Mouse (Mus musculus): ENCODE results near the gene Ccr9. TPM values are rescaled to one million over a fixed set of nuclear protein-coding genes. Genes with fewer than 3 reads are reported as not detected.
"Not testable (repeated sequence)": the region's sequence is repeated elsewhere in the genome, so short reads cannot be mapped to it uniquely, and the experiment has no call there.

Gene Ccr9
- polyA plus RNA-seq, 1 experiment from 2014 or later: 0.61 TPM

DNA sequence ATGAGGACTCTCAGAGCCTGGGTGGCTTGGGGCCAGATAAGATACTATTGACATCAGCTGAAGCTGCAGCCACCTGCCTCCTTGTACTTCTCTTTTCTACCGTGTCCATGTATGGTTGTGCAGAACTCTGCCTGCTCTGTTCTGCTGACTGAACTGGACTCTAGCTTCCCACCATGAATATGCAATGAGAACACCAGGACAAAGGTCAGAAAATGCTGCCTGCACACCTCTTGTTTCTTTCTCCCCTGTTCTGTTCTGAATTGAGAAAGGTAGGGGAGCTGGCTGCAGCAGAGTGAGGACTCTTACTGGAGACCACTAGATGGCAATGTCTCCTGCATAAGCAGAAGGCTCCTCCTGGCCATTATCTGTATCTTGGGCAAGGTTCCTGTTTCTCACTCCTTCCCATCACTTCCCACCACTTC lies 39.6 kb upstream of the Ccr9 start:
- Histone ChIP-seq H3K27ac (ENCODE audit: low read depth, low read length) (no peak overlapping the region), H3K27me3 (replicated peaks; ENCODE audit: control insufficient read depth, insufficient read depth, low read length) (no peaks in the 10 kb centered on the region), H3K36me3 (ENCODE audit: control insufficient read depth, insufficient read depth) (0 out of 2 replicates have a peak, but pooled peaks cover 4% of the 10 kb centered on the region), H3K9ac (ENCODE audit: low read depth, low read length) (no peak overlapping the region), H3K4me2 (replicated peaks; ENCODE audit: low read depth) (no peak overlapping the region), H3K9me3 (ENCODE audit: control insufficient read depth) (no peaks in the 10 kb centered on the region), H3K4me1 (replicated peaks; ENCODE audit: control insufficient read depth, insufficient read depth, low read length) (no peaks in the 10 kb centered on the region; the same call in 1 of the 2 replicates), H3K4me3 (ENCODE audit: low read depth, low read length) (no peak overlapping the region)
- ATAC-seq: peak; percentile 84
- peak; percentile 91 for TF ChIP-seq CTCF (IDR thresholded peaks at IDR 0.05; ENCODE audit: low read depth)
- 43% methylated on average over 1 of the region's 1 CpGs for WGBS

DNA sequence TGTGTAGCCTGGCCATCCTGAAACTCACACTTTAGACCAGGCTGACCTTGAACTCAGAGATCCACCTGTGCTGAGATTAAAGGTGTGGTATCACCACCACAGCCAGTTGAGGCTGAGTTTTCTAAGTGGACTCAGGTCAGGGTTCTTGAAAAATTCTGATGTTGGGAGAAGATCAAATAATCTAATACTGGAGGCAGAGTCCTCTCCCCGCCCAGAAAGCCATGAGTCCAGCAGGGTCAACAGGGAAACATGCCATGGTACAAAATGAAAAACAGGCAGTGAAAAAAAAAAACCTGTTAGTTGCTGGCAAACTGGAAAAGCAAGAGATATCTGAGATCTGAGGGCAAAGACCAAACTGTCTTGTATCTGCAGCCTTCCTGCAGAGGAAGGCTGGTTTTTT lies 38.1 kb upstream of the Ccr9 start:
- Histone ChIP-seq H3K9me3 (ENCODE audit: control insufficient read depth) (no peaks in the 10 kb centered on the region), H3K27me3 (replicated peaks; ENCODE audit: control insufficient read depth, insufficient read depth, low read length) (no peaks in the 10 kb centered on the region), H3K4me2 (replicated peaks; ENCODE audit: low read depth) (no peak overlapping the region), H3K36me3 (ENCODE audit: control insufficient read depth, insufficient read depth) (0 out of 2 replicates have a peak, but pooled peaks cover 4% of the 10 kb centered on the region), H3K9ac (ENCODE audit: low read depth, low read length) (no peak overlapping the region), H3K4me3 (ENCODE audit: low read depth, low read length) (no peak overlapping the region), H3K4me1 (replicated peaks; ENCODE audit: control insufficient read depth, insufficient read depth, low read length) (no peaks in the 10 kb centered on the region; the same call in 1 of the 2 replicates), H3K27ac (ENCODE audit: low read depth, low read length) (no peak overlapping the region)
- 34% methylated on average over 1 of the region's 1 CpGs for WGBS
- peak; percentile 10; the same call in 1 of the 2 replicates for ATAC-seq
- TF ChIP-seq CTCF (IDR thresholded peaks at IDR 0.05; ENCODE audit: low read depth): no peak

DNA sequence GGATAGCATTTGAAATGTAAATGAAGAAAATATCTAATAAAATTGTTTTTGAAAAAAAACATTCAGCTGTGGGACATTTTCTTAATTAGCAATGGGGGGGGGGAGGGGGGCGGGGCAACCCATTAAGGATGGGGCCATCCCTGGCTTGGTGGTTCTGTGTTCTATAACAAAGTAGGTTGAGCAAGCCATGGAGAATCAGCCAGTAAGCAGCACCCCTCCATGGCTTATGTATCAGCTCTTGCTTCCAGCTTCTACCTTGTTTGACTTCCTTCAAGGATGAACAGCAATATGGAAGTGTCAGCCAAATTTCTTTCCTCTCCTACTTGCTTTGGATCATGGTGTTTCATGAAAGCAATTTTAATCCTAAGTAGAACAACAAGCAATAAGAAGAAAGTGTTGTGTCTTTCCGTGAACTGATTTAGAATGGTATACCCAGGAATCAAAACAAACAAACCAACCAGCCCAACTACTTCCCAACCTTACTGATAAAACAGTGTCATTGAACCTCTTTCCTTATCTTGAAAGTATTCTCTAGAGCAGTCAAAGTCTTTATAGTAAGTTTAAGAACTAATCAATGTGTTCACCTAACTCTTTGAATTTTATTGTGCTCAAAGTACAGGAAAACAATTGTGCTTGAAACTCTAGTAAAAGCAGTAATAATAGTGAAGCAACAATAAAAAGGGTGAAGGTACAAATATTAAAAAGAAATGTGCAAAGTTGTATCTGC lies 28.3 kb upstream of the Ccr9 start:
- Histone ChIP-seq H3K9ac (ENCODE audit: low read depth, low read length) (no peak overlapping the region), H3K36me3 (ENCODE audit: control insufficient read depth, insufficient read depth) (no peaks in the 10 kb centered on the region), H3K4me3 (ENCODE audit: low read depth, low read length) (no peak overlapping the region), H3K9me3 (ENCODE audit: control insufficient read depth) (no peaks in the 10 kb centered on the region), H3K27ac (ENCODE audit: low read depth, low read length) (no peak overlapping the region), H3K4me1 (replicated peaks; ENCODE audit: control insufficient read depth, insufficient read depth, low read length) (no peaks in the 10 kb centered on the region), H3K4me2 (replicated peaks; ENCODE audit: low read depth) (no peak overlapping the region), H3K27me3 (replicated peaks; ENCODE audit: control insufficient read depth, insufficient read depth, low read length) (no peaks in the 10 kb centered on the region)
- WGBS: 68% methylated on average over 2 of the region's 2 CpGs
- ATAC-seq: peak; percentile 60; the same call in 1 of the 2 replicates
- no peak for TF ChIP-seq CTCF (IDR thresholded peaks at IDR 0.05; ENCODE audit: low read depth)

DNA sequence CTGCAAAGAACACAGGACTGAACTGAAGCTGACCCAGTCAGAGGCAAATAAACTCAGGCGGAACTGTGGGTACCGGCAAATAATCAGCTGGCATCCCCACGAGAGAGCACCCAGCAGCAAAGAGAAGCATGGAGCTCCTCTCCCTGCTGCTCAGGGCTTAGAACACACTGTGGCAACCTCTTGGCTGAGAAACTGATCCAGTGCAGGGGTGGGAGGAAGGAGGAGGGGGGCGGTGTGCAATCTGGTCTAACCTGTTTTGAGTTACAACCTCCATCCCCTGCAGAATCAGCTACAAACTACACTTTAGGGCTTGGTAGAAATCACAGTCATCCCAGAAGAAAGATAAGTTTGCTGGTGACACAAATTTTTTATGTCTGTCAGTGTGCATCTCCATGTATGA lies 26.9 kb upstream of the Ccr9 start:
- H3K27ac ChIP-seq (ENCODE audit: low read depth, low read length): no peak overlapping the region

DNA sequence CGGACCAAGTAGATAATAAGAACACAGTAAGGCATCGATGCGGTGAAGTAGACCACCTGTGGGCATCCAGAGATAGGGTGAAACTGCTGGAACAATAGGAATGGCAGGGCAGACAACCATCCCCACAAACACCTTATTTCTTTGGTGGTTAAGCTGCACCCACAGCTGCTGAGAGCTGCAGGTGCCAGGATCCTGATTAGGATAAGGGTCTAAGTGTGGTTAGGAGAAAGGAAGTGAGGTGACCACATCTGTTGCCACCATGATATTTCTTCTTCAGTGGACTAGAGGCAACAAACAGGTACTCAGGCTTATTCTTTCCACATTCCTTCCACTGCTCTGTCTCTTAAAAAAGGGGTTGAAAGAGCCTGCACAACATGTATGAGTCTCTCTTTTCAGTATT lies 20.8 kb upstream of the Ccr9 start:
- 79% methylated on average over 3 of the region's 3 CpGs for WGBS
- Histone ChIP-seq H3K9ac (ENCODE audit: low read depth, low read length) (no peak overlapping the region), H3K4me2 (replicated peaks; ENCODE audit: low read depth) (no peak overlapping the region), H3K4me1 (replicated peaks; ENCODE audit: control insufficient read depth, insufficient read depth, low read length) (no peaks in the 10 kb centered on the region), H3K9me3 (ENCODE audit: control insufficient read depth) (no peaks in the 10 kb centered on the region), H3K36me3 (ENCODE audit: control insufficient read depth, insufficient read depth) (peaks cover 20% of the 10 kb centered on the region), H3K27ac (ENCODE audit: low read depth, low read length) (no peak overlapping the region), H3K4me3 (ENCODE audit: low read depth, low read length) (no peak overlapping the region), H3K27me3 (replicated peaks; ENCODE audit: control insufficient read depth, insufficient read depth, low read length) (no peaks in the 10 kb centered on the region)
- no peak for ATAC-seq
- no peak for TF ChIP-seq CTCF (IDR thresholded peaks at IDR 0.05; ENCODE audit: low read depth)

More for the DNA sequence above, 26.9 kb upstream of the Ccr9 start:
- Histone ChIP-seq H3K4me1 (replicated peaks; ENCODE audit: control insufficient read depth, insufficient read depth, low read length) (no peaks in the 10 kb centered on the region), H3K4me2 (replicated peaks; ENCODE audit: low read depth) (no peak overlapping the region), H3K9me3 (ENCODE audit: control insufficient read depth) (no peaks in the 10 kb centered on the region), H3K9ac (ENCODE audit: low read depth, low read length) (no peak overlapping the region), H3K4me3 (ENCODE audit: low read depth, low read length) (no peak overlapping the region), H3K36me3 (ENCODE audit: control insufficient read depth, insufficient read depth) (no peaks in the 10 kb centered on the region), H3K27me3 (replicated peaks; ENCODE audit: control insufficient read depth, insufficient read depth, low read length) (no peaks in the 10 kb centered on the region)
- peak; percentile 45 for ATAC-seq
- no peak for TF ChIP-seq CTCF (IDR thresholded peaks at IDR 0.05; ENCODE audit: low read depth)
- 28% methylated on average over 4 of the region's 4 CpGs for WGBS

DNA sequence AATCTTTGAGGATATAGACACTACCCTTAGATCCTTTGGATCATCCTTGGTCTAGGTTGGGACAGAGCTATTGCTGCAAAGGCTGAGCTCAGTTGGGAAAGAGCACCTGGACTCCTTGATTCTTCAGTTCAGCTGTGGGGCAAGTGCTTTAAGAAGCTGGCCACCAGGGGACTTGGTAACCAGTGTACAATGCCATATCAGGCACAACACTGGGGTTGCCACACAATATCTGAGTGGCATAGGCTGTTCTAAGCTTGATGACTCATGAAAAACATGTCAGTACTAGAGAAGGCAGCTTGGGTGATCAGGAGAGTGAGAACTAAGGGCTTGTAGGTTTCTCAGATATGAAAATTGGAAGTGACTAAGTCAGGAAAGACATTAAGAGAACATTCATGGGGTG lies 19.3 kb upstream of the Ccr9 start:
- H3K4me3 ChIP-seq (ENCODE audit: low read depth, low read length): no peak overlapping the region

DNA sequence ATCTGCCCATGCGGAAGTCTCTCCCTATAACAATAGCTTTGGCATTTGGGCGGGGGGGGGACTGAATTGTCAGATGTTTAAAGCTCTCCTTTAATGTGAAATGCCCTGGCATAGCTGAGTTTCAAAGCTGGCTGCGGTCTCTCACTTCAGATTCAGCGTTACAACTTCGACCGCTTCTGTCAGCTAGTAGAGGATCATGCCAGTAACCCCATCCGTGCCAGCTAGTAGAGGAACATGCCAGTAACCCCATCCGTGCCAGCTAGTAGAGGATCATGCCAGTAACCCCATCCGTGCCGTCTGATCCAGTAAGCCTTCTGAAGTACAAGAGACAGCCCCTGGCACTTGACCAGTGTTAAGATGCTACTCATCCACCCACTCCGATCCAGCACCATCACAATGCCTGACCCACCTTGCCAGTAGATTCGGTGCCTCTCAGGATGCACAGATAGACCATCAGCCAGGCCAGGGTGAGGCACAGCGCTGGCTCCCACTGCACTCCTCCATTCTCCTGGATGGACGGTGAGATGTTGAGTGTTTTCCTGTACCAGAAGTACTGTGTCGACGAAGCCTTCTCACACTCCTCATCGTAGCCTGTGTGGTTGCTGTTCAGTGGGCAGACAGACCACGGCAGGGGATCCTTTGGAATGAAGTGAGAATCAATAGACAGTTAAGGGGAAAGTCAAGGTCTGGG lies 18.1 kb upstream of the Ccr9 start:
- ATAC-seq; H3K9ac ChIP-seq (ENCODE audit: low read depth, low read length); H3K4me3 ChIP-seq (ENCODE audit: low read depth, low read length); H3K9me3 ChIP-seq (ENCODE audit: control insufficient read depth); H3K27me3 ChIP-seq (replicated peaks; ENCODE audit: control insufficient read depth, insufficient read depth, low read length); H3K27ac ChIP-seq (ENCODE audit: low read depth, low read length); H3K4me2 ChIP-seq (replicated peaks; ENCODE audit: low read depth); H3K4me1 ChIP-seq (replicated peaks; ENCODE audit: control insufficient read depth, insufficient read depth, low read length): not testable (repeated sequence)
- peaks cover 20% of the 10 kb centered on the region for H3K36me3 ChIP-seq (ENCODE audit: control insufficient read depth, insufficient read depth)
- WGBS: 88% methylated on average over 17 of the region's 18 CpGs

More for the DNA sequence above, 19.3 kb upstream of the Ccr9 start:
- TF ChIP-seq CTCF (IDR thresholded peaks at IDR 0.05; ENCODE audit: low read depth): peak; percentile 23
- ATAC-seq: no peak
- Histone ChIP-seq H3K9me3 (ENCODE audit: control insufficient read depth) (no peaks in the 10 kb centered on the region), H3K4me1 (replicated peaks; ENCODE audit: control insufficient read depth, insufficient read depth, low read length) (no peaks in the 10 kb centered on the region), H3K27ac (ENCODE audit: low read depth, low read length) (no peak overlapping the region), H3K9ac (ENCODE audit: low read depth, low read length) (no peak overlapping the region), H3K4me2 (replicated peaks; ENCODE audit: low read depth) (no peak overlapping the region), H3K36me3 (ENCODE audit: control insufficient read depth, insufficient read depth) (peaks cover 20% of the 10 kb centered on the region), H3K27me3 (replicated peaks; ENCODE audit: control insufficient read depth, insufficient read depth, low read length) (no peaks in the 10 kb centered on the region)
